Comparison of ENCODE assay signal across 21 mouse cellular contexts in the genomic region with DNA sequence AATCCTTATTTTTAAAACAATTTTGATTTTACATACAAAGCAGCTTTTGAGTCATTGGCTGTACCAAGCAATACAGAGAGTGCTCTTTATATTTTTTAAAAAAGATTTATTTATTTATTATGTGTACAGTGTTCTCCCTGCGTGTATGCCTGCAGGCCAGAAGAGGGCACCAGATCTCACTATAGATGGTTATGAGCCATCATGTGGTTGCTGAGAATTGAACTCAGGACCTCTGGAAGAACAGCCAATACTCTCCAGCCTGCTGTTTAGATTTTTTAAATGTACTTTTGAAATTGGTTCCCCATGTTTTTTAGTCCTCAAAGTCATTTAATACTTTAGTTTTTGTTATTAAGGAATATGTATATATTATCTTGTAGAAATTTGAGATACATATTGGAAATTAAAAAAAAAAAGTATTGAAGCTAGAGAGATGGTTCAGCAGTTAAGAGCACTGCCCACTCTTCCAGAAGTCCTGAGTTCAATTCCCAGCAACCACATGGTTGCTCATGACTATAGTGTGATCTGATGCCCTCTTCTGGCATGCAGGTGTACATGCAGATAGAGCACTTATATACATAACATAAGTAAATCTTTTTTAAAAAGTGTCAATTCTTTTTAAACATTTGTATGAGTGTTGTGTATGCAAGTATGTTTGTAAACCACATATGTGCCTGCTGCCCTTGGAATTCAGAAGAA. TPM values are rescaled to one million over a fixed set of nuclear protein-coding genes. Genes with fewer than 3 reads are reported as not detected.
DNase-seq lines count a peak whose midpoint lies in the region; ATAC-seq and TF ChIP-seq lines count a peak whose summit lies in the region.
"Had no signal": no experiment of that assay in that cellular context is flagged by ENCODE, and none has a peak within 500 bp of the region (broad histone marks: within the 10 kb centered on the region; RNA-seq: fewer than 3 reads in every experiment).

No protein-coding gene starts in this region.

- no peak for ATAC-seq in liver, embryonic 14.5 days (ENCODE audit: insufficient read depth)
- ATAC-seq in liver, embryonic 12.5 days = no peak
- ATAC-seq in megakaryocyte progenitor cell, adult 5-6 weeks (replicated peaks; ENCODE audit: poor library complexity) = 0 out of 2 replicates have a peak, but pooled peaks have one; percentile 28
- no peak for ATAC-seq in neural tube, embryonic 15.5 days (ENCODE audit: low FRiP score)
- ATAC-seq: midbrain, embryonic 13.5 days had no signal

- no peak overlapping the region for H3K4me2 ChIP-seq in liver, embryonic 14.5 days (ENCODE audit: low read depth)
- no peak overlapping the region for H3K4me2 ChIP-seq in liver, embryonic 12.5 days
- H3K4me2 ChIP-seq in CH12.LX (ENCODE audit: insufficient read depth, low read depth, poor library complexity, severe bottlenecking) = no peak overlapping the region
- no peak overlapping the region for H3K4me2 ChIP-seq in neural tube, embryonic 15.5 days
- H3K4me2 ChIP-seq: embryonic facial prominence, embryonic 15.5 days; hindbrain, embryonic 15.5 days; liver, embryonic 13.5 days; midbrain, embryonic 13.5 days had no signal

- no peak for TF ChIP-seq POLR2A in heart, adult 2 months (IDR thresholded peaks at IDR 0.05; ENCODE audit: insufficient read depth, low read depth, low read length)
- no peak for TF ChIP-seq POLR2A in CH12.LX (IDR thresholded peaks at IDR 0.05; ENCODE audit: low read depth, low read length)

- TF ChIP-seq RAD21 in CH12.LX (IDR thresholded peaks at IDR 0.05; ENCODE audit: low read depth, low read length) = peak; percentile 19

- peak; percentile 52 for TF ChIP-seq CTCF in heart, adult 2 months (IDR thresholded peaks at IDR 0.05)
- TF ChIP-seq CTCF in liver, embryonic 14.5 days (IDR thresholded peaks at IDR 0.05; ENCODE audit: low read depth) = peak; percentile 34; the same call in 1 of the 2 replicates
- TF ChIP-seq CTCF in CH12.LX (conservative IDR thresholded peaks at IDR 0.05 in 1 of 2, IDR thresholded peaks at IDR 0.05 in 1 of 2; ENCODE audit: low read depth in 2 of 2, low read length in 2 of 2) = peak; percentile 17 to 51; a peak in 2 of 4 replicates

- no peaks in the 10 kb centered on the region for H3K9me3 ChIP-seq in liver, embryonic 14.5 days (ENCODE audit: control insufficient read depth, low read length)
- H3K9me3 ChIP-seq in liver, embryonic 12.5 days (replicated peaks) = no peaks in the 10 kb centered on the region
- H3K9me3 ChIP-seq in CH12.LX (replicated peaks; ENCODE audit: low read length) = no peaks in the 10 kb centered on the region
- no peaks in the 10 kb centered on the region for H3K9me3 ChIP-seq in neural tube, embryonic 15.5 days (replicated peaks)
- H3K9me3 ChIP-seq: embryonic facial prominence, embryonic 15.5 days; heart, embryonic 10.5 days; hindbrain, embryonic 15.5 days; limb, embryonic 10.5 days; liver, embryonic 13.5 days; midbrain, embryonic 13.5 days had no signal

- intact Hi-C loops in heart, adult 2 months (cut with DNase I) = no loop called here
- intact Hi-C loops in heart, postnatal 10 days (cut with DNase I) = no loop called here

- peaks cover 5% of the 10 kb centered on the region for H3K79me2 ChIP-seq in heart, adult 2 months (replicated peaks; ENCODE audit: control insufficient read depth, insufficient read depth, low read length)
- peaks cover 83% of the 10 kb centered on the region for H3K79me2 ChIP-seq in CH12.LX (replicated peaks; ENCODE audit: control insufficient read depth, extremely low read depth, insufficient read depth, poor library complexity, severe bottlenecking)

- DNase-seq in heart, adult 2 months = no peak
- no peak for DNase-seq in heart, postnatal 10 days
- no peak for DNase-seq in liver, embryonic 14.5 days (ENCODE audit: low read depth in 3 of 3, low spot score in 3 of 3)
- no peak for DNase-seq in CH12.LX (ENCODE audit: extremely low read depth)
- DNase-seq in urinary bladder, postnatal 10 days (ENCODE audit: low spot score) = no peak
- DNase-seq: embryo, embryonic 11 days; gastrocnemius, postnatal 14 days; kidney, adult 8-10 months; layer of hippocampus, postnatal 36 days; liver, embryonic 13.5 days; retina, postnatal 1 day; thymus, adult 2 months had no signal

- no peak overlapping the region for H3K4me3 ChIP-seq in heart, adult 2 months
- H3K4me3 ChIP-seq in liver, embryonic 14.5 days (ENCODE audit: insufficient read depth in 1 of 2, low read depth in 2 of 2, low read length in 2 of 2) = no peak overlapping the region
- H3K4me3 ChIP-seq in liver, embryonic 12.5 days = no peak overlapping the region
- no peak overlapping the region for H3K4me3 ChIP-seq in CH12.LX (replicated peaks in 1 of 3; ENCODE audit: low read depth in 2 of 3, low read length in 2 of 3, poor library complexity in 1 of 3)
- no peak overlapping the region for H3K4me3 ChIP-seq in neural tube, embryonic 15.5 days (replicated peaks)
- H3K4me3 ChIP-seq: embryonic facial prominence, embryonic 15.5 days; heart, embryonic 10.5 days; hindbrain, embryonic 15.5 days; limb, embryonic 10.5 days; liver, embryonic 13.5 days; midbrain, embryonic 13.5 days; myocyte had no signal

- H3K9ac ChIP-seq in heart, adult 2 months (ENCODE audit: low read depth, low read length) = no peak overlapping the region
- no peak overlapping the region for H3K9ac ChIP-seq in liver, embryonic 14.5 days (replicated peaks)
- H3K9ac ChIP-seq in liver, embryonic 12.5 days = no peak overlapping the region
- no peak overlapping the region for H3K9ac ChIP-seq in CH12.LX (ENCODE audit: insufficient read depth, low read depth)
- H3K9ac ChIP-seq in neural tube, embryonic 15.5 days (replicated peaks) = no peak overlapping the region
- H3K9ac ChIP-seq: embryonic facial prominence, embryonic 15.5 days; hindbrain, embryonic 15.5 days; liver, embryonic 13.5 days; midbrain, embryonic 13.5 days had no signal

- 94% methylated on average over 1 of the region's 1 CpGs for WGBS in heart, adult 2 months
- 82% methylated on average over 1 of the region's 1 CpGs for WGBS in liver, embryonic 14.5 days (ENCODE audit: insufficient replicate concordance)
- WGBS in liver, embryonic 12.5 days (ENCODE audit: insufficient replicate concordance) = 76% methylated on average over 1 of the region's 1 CpGs
- 96% methylated on average over 1 of the region's 1 CpGs for WGBS in neural tube, embryonic 15.5 days

- H3K27ac ChIP-seq in heart, adult 2 months = no peak overlapping the region
- no peak overlapping the region for H3K27ac ChIP-seq in liver, embryonic 14.5 days
- H3K27ac ChIP-seq in liver, embryonic 12.5 days = no peak overlapping the region
- no peak overlapping the region for H3K27ac ChIP-seq in CH12.LX (ENCODE audit: insufficient read depth, low read depth)
- no peak overlapping the region for H3K27ac ChIP-seq in neural tube, embryonic 15.5 days (replicated peaks)
- H3K27ac ChIP-seq: embryonic facial prominence, embryonic 15.5 days; heart, embryonic 10.5 days; hindbrain, embryonic 15.5 days; limb, embryonic 10.5 days; liver, embryonic 13.5 days; midbrain, embryonic 13.5 days had no signal

- H3K4me1 ChIP-seq in heart, adult 2 months (ENCODE audit: control insufficient read depth, insufficient read depth, low read length) = peaks cover 5% of the 10 kb centered on the region
- H3K4me1 ChIP-seq in liver, embryonic 14.5 days (replicated peaks; ENCODE audit: control insufficient read depth in 2 of 2, insufficient read depth in 2 of 2, low read length in 1 of 2) = peaks cover 0 to 2% of the 10 kb centered on the region in 2 experiments; a peak in 1 of 4 replicates
- peaks cover 17% of the 10 kb centered on the region; the same call in 1 of the 2 replicates for H3K4me1 ChIP-seq in liver, embryonic 12.5 days
- H3K4me1 ChIP-seq in CH12.LX (ENCODE audit: control insufficient read depth in 1 of 2, insufficient read depth in 2 of 2) = peaks cover 4 to 63% of the 10 kb centered on the region in 2 experiments; a peak in 2 of 4 replicates
- no peaks in the 10 kb centered on the region for H3K4me1 ChIP-seq in neural tube, embryonic 15.5 days
- H3K4me1 ChIP-seq: embryonic facial prominence, embryonic 15.5 days; heart, embryonic 10.5 days; limb, embryonic 10.5 days had no signal

- in situ Hi-C loops in CH12.LX (cut with MboI; ENCODE audit: low pct_ligation_motif_present, low pct_unique_long_range_greater_than_20kb, low sequenced_read_pairs) = no loop called here

- H3K27me3 ChIP-seq in heart, adult 2 months (ENCODE audit: control insufficient read depth, insufficient read depth, low read length) = no peaks in the 10 kb centered on the region
- no peaks in the 10 kb centered on the region for H3K27me3 ChIP-seq in liver, embryonic 14.5 days (ENCODE audit: control insufficient read depth, insufficient read depth, low read length)
- no peaks in the 10 kb centered on the region for H3K27me3 ChIP-seq in liver, embryonic 12.5 days (replicated peaks)
- no peaks in the 10 kb centered on the region for H3K27me3 ChIP-seq in CH12.LX (replicated peaks)
- no peaks in the 10 kb centered on the region for H3K27me3 ChIP-seq in neural tube, embryonic 15.5 days (replicated peaks)
- H3K27me3 ChIP-seq: embryonic facial prominence, embryonic 15.5 days; hindbrain, embryonic 15.5 days; liver, embryonic 13.5 days; midbrain, embryonic 13.5 days had no signal

- peaks cover 19% of the 10 kb centered on the region for H3K36me3 ChIP-seq in heart, adult 2 months (ENCODE audit: control insufficient read depth, insufficient read depth, low read length)
- H3K36me3 ChIP-seq in liver, embryonic 14.5 days (replicated peaks; ENCODE audit: control insufficient read depth, insufficient read depth, low read depth) = no peaks in the 10 kb centered on the region
- no peaks in the 10 kb centered on the region for H3K36me3 ChIP-seq in liver, embryonic 12.5 days
- peaks cover 0 to 20% of the 10 kb centered on the region in 2 experiments for H3K36me3 ChIP-seq in CH12.LX (replicated peaks in 1 of 2; ENCODE audit: control insufficient read depth in 1 of 2, insufficient read depth in 1 of 2, low read length in 1 of 2)
- no peaks in the 10 kb centered on the region for H3K36me3 ChIP-seq in neural tube, embryonic 15.5 days
- H3K36me3 ChIP-seq: embryonic facial prominence, embryonic 15.5 days; hindbrain, embryonic 15.5 days; limb, embryonic 10.5 days; liver, embryonic 13.5 days; midbrain, embryonic 13.5 days had no signal

- dilution Hi-C loops in CH12.LX (cut with MboI; ENCODE audit: extremely low pct_ligation_motif_present, extremely low pct_unique_long_range_greater_than_20kb, low sequenced_read_pairs) = no loop called here

- no peak for TF ChIP-seq EP300 in heart, adult 2 months (IDR thresholded peaks at IDR 0.05; ENCODE audit: insufficient read depth, low read depth, low read length)
- no peak for TF ChIP-seq EP300 in liver, embryonic 14.5 days (IDR thresholded peaks at IDR 0.05; ENCODE audit: low read depth)
- TF ChIP-seq EP300 in CH12.LX (IDR thresholded peaks at IDR 0.05; ENCODE audit: low read length) = no peak

RNA-seq across cellular contexts. Expression of a gene that starts 13.4 kb away (rescaled TPM):
- total RNA-seq in heart, adult 2 months (2021) = 10 to 100 TPM; 78.0 to 80.2 TPM
- 11.2 and 27.6 TPM in 2 replicates for polyA plus RNA-seq in heart, adult 2 months (2012; rRNA removed)
- 10 to 100 TPM; 90.0 to 93.5 TPM for total RNA-seq in heart, postnatal 10 days (2021)
- polyA plus RNA-seq in liver, embryonic 14.5 days (2012; rRNA removed) = 3.7 and 5.7 TPM in 2 replicates
- 5.1 and 6.6 TPM in 2 replicates for polyA plus RNA-seq in liver, embryonic 14.5 days (2014; fragmentation: Nextera tagmentation; extraction: Ambion mirVana)
- 14.3 and 14.4 TPM in 2 replicates for polyA plus RNA-seq in liver, embryonic 12.5 days (2016; fragmentation: Nextera tagmentation; extraction: Ambion mirVana)
- total RNA-seq in CH12.LX (2012; rRNA removed) (34.9 and 39.1 TPM in 2 replicates), CH12.LX (2014; rRNA removed) (40.3 and 45.7 TPM in 2 replicates)
- polyA plus RNA-seq in CH12.LX (2012; ENCODE audit: insufficient read length, low read depth) = 49.3 and 49.9 TPM in 2 replicates
- 56.7 and 64.2 TPM in 2 replicates for total RNA-seq in megakaryocyte progenitor cell, adult 5-6 weeks (2015)
- total RNA-seq in megakaryocyte progenitor cell, adult 5-6 weeks (2017) = 45.8 and 69.0 TPM in 2 replicates
- 13.5 and 13.7 TPM in 2 replicates for polyA plus RNA-seq in neural tube, embryonic 15.5 days (2015; fragmentation: Nextera tagmentation; extraction: Ambion mirVana)
